Mouse (Mus musculus) thymus, postnatal 10 days (tissue): Measurements from ENCODE around the gene Lipt2.

Experiments
- DNase-seq, 2 experiments: peaks; one replicate each; pipeline ENCODE4 v3.0.0; 2021; ENCODE audit warnings: low spot score in 2 of 2

Gene Lipt2

DNA sequence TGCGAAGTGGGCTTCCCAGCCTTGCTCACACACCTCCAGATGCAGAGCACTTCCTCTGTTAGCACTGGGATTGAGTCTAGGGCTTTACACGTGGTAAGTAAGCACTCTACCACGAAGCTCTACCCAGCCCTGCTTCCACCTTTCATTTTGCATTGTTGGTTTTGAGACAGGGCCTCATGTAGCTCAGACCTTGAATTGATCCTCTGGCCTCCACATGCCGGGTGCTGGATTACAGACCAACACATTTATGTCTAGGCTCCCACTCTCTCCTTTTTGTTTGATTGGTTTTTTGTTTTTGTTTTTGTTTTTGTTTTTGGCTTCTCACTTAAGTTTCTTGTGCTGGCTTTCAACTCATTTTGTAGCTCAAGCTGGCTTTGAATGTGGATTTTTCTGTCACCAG is 11.7 kb downstream of the Lipt2 start:
- no peak for DNase-seq

DNA sequence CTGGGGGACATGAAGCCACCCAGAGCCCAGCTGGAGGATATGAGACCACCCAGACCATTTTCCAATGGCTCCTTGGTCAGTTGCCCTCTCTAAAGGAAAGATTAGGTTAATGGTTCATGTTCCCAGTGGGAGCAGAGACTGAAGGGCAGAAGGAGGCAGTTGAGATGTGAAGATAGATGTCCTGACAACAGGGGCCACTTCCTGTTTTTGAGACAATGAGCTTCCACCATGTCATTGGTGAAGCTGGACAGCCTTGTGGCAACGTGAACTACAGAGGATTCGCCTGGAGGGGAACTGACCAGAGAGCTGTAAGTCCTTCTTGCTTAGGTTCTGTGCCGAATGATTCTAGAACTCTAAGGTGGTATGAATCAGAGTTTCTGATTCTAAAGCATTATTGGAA is 17.2 kb downstream of the Lipt2 start, which contains the start of gene Kcne3:
TSS of gene Kcne3 (plus strand) at position 234 of the 400 bp plus-strand sequence.
- no peak for DNase-seq

DNA sequence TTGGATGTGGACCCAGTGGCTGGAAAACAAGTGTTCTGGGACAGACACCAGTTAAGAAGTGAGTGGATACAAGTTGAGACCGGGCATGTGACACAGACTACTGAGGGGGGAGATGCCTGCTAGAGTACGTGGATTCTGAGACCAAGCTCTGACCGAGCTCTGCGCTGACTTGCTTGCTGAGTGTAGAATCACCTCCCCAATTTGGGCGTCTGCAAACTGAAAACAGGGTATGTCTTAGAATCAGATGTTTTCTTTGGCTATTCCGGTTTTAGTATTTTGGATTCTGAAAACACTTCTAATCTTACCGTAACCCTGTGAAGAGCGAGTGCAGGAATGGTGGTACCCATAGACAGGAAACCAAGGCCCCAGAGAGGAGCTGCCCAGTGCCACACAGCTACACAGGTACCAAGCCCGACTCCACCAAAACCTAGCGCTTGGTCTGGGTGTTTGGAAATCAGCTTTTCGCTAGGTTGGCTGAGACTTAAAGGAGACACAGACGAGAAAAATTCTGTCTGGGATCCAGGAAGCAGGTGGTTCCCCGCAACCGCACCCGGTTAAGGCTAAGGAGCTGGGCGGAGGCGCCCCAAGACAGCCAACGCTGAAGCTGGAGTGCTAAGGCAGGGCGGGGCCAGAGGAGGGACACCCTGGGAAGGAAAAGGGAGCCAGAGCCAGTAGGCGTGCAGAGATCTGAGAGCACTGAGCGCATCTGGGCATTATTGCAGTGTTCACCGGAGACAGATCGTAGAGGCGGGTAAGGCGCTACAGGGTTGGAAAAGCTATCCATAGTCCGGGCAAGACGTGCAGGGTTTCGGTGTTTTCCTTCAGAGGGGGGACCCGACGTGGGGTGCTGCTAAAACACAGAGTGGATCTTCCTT is 19.2 kb downstream of the Lipt2 start:
- DNase-seq = peak; percentile 14 to 31

DNA sequence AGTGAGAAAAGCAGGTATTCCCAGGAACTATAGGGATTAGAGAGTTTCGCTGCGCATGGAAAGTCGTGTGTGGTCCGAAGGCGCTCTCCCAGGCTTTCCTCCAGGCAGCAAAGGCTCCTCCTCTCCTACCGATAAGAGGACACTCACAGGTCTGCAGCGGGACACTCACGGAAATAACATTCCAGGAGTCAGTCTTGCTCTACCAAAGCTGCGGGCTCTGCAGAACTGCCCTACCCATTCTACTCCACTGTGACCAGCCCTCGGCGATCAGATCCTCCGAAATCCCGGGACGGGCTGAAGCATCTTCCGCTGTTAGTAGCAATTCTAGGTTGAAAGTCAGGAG is 19.8 kb downstream of the Lipt2 start:
- no peak for DNase-seq

DNA sequence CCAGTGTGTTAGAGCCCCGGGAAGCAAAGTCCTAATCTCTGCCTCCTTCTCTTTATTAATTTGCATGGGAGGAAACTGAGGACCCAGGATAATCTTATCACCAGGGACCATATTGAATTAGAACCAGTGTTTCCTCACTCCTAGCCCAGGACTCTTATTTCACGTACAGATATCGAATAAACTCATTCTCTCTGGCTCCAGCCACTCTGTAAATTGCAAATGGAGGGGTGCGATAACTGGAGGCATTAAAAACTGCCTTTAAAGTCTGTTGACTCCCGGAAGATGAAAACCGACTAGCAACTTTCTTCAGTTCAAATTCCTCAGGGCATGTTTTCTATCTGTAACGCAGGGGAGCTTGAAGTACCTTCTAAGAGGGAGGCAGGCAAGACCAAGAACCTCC is 20.3 kb downstream of the Lipt2 start:
- no peak for DNase-seq

DNA sequence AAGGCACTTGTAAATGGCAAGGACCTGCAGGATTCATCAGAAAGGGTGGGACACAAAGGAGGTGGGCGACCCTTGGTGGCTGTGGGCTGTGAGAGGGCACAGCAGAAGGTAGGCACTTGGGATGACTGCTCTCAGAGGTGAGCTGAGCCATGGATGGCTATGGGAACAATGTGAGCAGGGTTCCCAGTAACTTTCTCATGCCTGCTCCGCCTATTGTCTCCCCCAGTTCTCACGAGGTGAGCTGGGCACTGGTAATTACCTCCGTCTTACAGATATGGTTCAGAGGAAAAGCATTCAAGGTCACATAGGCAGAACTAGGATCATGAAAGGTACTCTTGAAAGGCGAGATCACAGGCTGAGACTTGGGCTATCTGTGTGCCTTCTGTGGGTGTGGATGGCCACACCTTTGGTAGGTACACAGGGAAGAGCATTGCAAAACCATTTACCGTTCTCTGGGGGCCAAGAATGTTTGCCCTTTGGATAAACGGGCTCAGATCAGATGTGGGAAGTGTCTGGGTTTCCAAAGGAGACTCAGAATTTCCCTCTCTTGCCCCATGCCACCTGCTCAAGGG is 20.8 kb downstream of the Lipt2 start:
- DNase-seq = no peak

DNA sequence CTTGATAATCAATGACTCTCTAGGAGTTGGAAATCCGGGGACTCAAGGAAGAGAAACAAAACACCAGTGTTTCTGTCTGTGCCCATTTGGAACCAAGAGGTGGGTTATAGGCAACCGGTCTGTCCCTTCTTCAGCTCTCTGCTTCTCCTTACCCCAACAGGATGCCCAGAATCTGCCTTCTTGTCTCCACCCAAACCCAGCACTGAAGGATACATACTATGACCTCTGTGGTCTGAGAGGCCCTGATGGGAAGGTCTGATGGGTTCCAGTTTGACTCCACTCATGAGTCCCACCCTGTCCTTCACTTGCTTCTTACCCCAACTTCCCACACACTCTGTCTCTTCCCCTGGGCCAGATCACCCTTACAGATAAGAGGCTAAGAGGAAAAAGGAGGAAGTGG is 22.1 kb downstream of the Lipt2 start:
- DNase-seq = no peak

DNA sequence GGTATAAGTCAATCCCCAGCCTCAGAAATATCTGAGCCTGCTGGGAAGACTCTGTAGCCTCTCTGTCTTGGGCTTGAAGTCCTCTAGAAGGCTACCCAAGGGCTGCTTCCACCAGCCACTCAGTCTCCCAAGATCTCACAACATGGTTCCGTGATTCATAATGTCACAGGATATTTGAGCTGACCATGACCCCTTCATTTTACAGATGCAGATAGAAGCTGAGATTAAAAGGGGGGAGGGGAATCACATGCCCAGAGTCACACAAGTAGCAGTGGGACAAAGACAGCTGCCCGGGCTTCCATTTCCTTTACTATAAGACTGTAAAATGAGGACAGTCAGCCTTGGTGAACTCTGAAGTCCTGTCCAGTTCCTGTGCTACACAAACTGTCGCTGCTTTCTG is 22.5 kb downstream of the Lipt2 start:
- no peak for DNase-seq

DNA sequence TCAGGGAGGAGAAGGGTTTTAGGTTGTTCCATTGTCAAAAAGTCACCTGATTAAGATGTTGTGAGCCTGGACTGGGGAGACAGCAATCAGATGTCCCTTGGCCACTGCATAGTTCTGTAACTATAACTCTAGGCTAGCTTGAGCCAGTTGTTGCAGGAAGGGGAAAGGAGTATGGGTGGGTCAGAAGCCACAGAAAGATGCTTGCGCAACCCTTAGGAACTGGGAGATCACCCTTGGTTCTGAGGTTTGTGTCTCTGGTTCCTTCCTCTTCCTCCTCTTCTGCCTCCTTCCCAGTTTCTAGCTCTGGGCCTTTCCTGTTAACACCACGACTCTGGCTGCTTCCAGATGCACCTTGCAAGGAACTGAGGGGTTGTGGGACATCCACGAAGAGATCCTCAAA is 23.3 kb downstream of the Lipt2 start:
- no peak for DNase-seq

DNA sequence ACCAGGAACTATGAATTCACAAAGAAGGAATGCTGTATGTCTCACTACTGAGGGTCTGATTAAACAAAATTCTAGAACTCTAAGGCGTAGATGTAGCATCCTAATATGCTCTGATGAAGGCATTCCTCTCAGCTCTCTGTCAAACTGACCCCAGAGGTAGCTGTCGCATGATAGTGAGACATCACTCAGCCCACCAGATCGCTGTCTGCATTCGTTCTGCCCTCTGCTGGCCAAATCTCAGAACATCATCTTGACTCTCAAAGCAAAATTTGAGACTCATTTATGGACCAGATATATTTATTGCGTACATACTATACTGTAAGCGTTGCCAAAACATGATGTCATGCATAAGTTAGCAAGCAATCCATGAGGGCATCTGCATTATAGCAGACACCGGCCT is 28.5 kb downstream of the Lipt2 start:
- peak in 1 of 2 experiments; percentile 51 for DNase-seq

DNA sequence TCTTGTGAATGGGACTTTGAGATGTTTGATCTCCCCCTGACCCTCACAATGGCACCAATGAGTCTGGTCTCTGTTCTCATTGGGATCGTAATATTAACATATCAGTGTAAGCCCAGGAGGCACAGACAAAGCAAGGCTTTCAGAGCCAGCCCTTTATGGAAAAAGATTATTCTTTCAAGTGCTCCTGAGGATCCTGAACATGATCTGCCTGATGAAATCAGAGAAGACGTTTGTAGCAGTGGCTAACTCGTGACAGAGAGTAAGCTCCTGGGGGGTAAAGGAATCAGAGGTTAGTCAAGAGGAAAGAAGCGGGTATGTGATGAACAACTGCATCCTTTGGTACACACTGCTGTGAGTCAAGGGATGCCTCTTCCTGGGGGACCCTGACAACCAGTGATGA is 31.1 kb downstream of the Lipt2 start:
- no peak for DNase-seq

DNA sequence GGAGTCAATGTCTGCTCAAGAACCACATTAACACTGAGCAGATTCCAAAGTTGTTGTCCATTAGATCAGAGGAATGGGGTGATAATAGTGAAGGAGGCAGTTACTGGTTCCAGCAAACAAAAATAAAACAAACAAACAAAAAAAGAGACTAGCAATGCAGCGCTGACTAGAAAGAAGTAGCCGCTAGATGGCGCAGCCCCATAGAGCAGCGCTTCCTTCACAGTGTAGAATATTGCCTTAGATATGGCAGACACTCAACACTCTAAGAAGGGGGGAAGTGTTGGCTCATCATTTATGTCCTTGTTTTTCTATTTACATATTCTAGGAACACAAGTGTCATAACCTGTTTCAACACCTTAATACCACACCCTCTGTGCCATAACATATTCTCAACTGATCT is 31.7 kb downstream of the Lipt2 start:
- DNase-seq = peak; percentile 7 to 72

DNA sequence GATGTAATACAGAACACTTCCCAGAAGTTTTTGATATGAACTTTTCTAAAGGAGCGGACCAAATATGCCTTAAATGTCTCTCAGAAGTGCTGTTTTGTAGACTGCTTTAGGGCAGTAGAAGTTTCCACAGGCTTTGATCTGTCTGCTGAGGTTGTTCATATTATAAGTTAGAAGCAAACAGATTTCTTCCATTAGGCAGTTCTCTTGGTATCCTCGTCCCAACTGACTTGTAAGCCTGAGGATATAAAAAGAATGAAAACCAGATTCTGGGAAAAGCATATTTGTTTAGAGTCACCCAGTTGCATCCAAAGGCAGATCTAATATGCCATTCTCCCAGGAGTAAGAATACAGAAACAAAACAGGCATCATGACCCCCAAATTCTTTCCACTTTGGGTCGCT is 42.1 kb downstream of the Lipt2 start:
- no peak for DNase-seq

DNA sequence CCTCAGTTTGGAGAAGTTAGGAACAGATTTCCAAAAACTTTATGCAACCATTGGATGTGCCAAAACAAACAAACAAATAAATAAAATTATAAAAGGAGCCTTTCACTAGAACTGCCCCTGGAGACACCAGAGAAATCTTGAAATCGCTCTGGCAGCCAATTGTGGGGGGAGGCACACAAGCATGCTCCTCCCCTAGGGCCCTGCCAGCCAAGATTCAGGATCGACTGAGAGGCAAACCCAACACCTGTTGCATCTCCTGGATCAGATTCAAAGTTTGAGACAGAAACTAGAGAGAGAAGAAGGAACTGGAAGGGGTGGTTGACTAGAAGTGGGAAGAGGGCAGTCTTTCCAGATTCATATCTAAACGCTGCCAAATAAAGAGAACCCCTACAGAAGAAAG is 44.5 kb downstream of the Lipt2 start:
- DNase-seq = no peak

DNA sequence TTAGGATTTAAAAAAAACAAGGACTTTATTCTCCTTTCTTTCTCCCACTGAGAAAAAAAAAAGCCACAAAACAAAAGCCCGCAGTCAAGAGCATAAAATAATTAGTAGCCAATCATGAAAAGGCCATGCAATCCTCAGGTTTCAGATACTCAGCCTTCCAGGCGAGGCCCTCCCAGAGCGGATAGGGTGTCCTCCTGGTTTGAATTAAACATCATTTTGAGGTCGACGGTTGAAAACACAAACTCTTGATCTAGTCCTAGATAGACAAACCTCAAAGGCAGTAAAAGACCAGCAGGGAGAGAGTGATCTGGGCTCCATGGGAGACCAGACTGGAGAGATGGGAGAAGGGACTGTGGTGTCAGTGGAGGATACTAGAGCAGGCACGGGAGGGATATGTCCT is 45.8 kb downstream of the Lipt2 start:
- no peak for DNase-seq

DNA sequence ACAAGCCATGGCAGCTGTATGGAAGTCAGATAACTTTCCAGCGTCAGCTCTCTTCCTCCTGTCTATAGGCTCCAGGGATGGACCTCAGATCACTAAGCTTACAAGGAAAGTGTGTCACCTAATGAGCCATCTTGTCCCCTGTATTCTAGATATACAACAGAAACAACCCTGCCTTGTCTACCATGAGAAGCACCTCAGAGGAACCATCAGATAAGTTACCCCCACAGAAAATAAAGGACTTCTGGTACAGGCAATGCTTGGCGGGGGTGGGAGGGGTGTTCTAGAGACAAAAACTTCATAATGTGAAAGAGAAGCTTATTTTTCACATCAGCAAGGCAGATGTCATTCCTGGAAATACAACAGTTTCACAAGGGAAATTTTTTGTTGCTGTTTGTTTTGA is 47.1 kb downstream of the Lipt2 start:
- DNase-seq = no peak

DNA sequence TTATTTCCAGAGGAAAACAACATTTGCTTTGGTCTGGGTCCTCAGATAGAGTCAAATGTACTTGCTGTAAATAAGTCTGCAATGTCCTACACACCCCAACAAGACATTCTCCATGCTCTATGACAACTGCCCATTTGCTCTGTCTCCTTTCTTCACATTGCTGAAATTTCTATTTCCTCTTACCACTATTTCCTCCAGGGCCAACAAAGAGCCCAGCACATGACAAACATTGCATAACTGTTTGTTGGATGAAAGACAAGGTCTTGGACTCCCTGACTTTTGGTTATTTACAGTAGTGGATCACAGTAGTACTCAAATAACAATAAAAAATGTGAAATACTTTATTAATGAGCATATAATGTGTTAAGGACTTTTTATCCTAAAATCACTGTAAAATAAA is 48.8 kb downstream of the Lipt2 start:
- DNase-seq = no peak
